Mouse (Mus musculus) left cerebral cortex, postnatal 36 days (tissue): Measurements from ENCODE around the gene Csf2ra. TPM values are rescaled to one million over a fixed set of nuclear protein-coding genes. Genes with fewer than 3 reads are reported as not detected.
"Not testable (repeated sequence)": the region's sequence is repeated elsewhere in the genome, so short reads cannot be mapped to it uniquely, and the experiment has no call there.

Experiments
- DNase-seq, 2 experiments: peaks; one replicate each; pipeline ENCODE4 v3.0.0; 2021 to 2022; ENCODE audit warnings: low spot score in 2 of 2, mixed read lengths in 1 of 2
- intact Hi-C: fragments of 180-260 bp; cut with DNase I; formaldehyde crosslinking; loops from one replicate; pipeline ENCODE4 v1.15.1; 2025
- total RNA-seq, 2 experiments: library from RNA; stranded (reverse); gene quantifications; 2 replicates each; pipeline ENCODE4 v1.2.3; 2021

Gene Csf2ra
- 10 to 100 TPM; 27.5 to 40.7 TPM for total RNA-seq

- DNase-seq = peak in 1 of 2 experiments; percentile 10
- intact Hi-C loops = loop anchor here (10.0 kb wide), 2 partner anchors 363 to 473 kb away; partner anchors contain the start of genes Nanos1 and Sfxn4
Measured at GRCm38 (mm10) chr19:61227941-61228701, at the start of gene Csf2ra. Gene Csf2ra, minus strand, starts transcription at chr19:61228429.

GRCm38 (mm10) chr19:61275446-61275845 is 47.2 kb upstream of the Csf2ra start:
- intact Hi-C loops = no loop called here
- DNase-seq = no peak

GRCm38 (mm10) chr19:61269141-61269540 is 40.9 kb upstream of the Csf2ra start:
- intact Hi-C loops, DNase-seq: not testable (repeated sequence)

- intact Hi-C loops = no loop called here
- no peak for DNase-seq
Measured at GRCm38 (mm10) chr19:61267141-61267540, 38.9 kb upstream of the Csf2ra start.

GRCm38 (mm10) chr19:61266651-61267050 is 38.4 kb upstream of the Csf2ra start:
- DNase-seq = peak; percentile 13 to 26
- intact Hi-C loops = loop anchor here (1.0 kb wide), 1 partner anchor 67 kb away; no protein-coding TSS in a partner anchor

- intact Hi-C loops = loop anchor here (1.0 kb wide), 1 partner anchor 67 kb away; no protein-coding TSS in a partner anchor
- DNase-seq = peak; percentile 6 to 15
Measured at GRCm38 (mm10) chr19:61266246-61266615, 38.0 kb upstream of the Csf2ra start.

GRCm38 (mm10) chr19:61265349-61266245 is 37.4 kb upstream of the Csf2ra start:
- peak; percentile 23 to 33 for DNase-seq
- intact Hi-C loops = loop anchor here (1.0 kb wide), 1 partner anchor 66 kb away; no protein-coding TSS in a partner anchor

GRCm38 (mm10) chr19:61264933-61265332 is 36.7 kb upstream of the Csf2ra start:
- no peak for DNase-seq
- intact Hi-C loops = no loop called here

GRCm38 (mm10) chr19:61264227-61264626 is 36.0 kb upstream of the Csf2ra start:
- no peak for DNase-seq
- intact Hi-C loops = no loop called here

- intact Hi-C loops = no loop called here
- DNase-seq = no peak
Measured at GRCm38 (mm10) chr19:61261241-61261640, 33.0 kb upstream of the Csf2ra start.

- no peak for DNase-seq
- intact Hi-C loops = no loop called here
Measured at GRCm38 (mm10) chr19:61257733-61258132, 29.5 kb upstream of the Csf2ra start.

GRCm38 (mm10) chr19:61256166-61256887 is 28.1 kb upstream of the Csf2ra start:
- intact Hi-C loops = no loop called here
- DNase-seq = no peak

GRCm38 (mm10) chr19:61247334-61247733 is 19.1 kb upstream of the Csf2ra start:
- not testable (repeated sequence) for DNase-seq

GRCm38 (mm10) chr19:61244721-61245436 is 16.6 kb upstream of the Csf2ra start:
- intact Hi-C loops = no loop called here
- DNase-seq = no peak

More at GRCm38 (mm10) chr19:61247334-61247733, 19.1 kb upstream of the Csf2ra start:
- intact Hi-C loops = not testable (repeated sequence)

GRCm38 (mm10) chr19:61237967-61238366 is 9.7 kb upstream of the Csf2ra start:
- no peak for DNase-seq
- intact Hi-C loops = no loop called here

GRCm38 (mm10) chr19:61234532-61234931 is 6.3 kb upstream of the Csf2ra start:
- DNase-seq = no peak
- intact Hi-C loops = no loop called here

- peak in 1 of 2 experiments; percentile 89 for DNase-seq
- intact Hi-C loops = loop anchor here (10.0 kb wide), 2 partner anchors 362 to 472 kb away; partner anchors contain the start of genes Nanos1 and Sfxn4
Measured at GRCm38 (mm10) chr19:61226928-61227854, 1.0 kb downstream of the Csf2ra start.
